Mouse (Mus musculus) G1E (cell line): ENCODE measurements at regions not wholly inside any gene's neighbourhood (a gene's known extent, or its start where the extent isn't known, plus 50 kb on each side); places are given as distances from the start of the nearest gene placed in this dataset.

Experiments
- ATAC-seq: 2 replicates; pipeline ENCODE4 v1.8.0; 2016; ENCODE audit warnings: mild to moderate bottlenecking; ENCODE audit not compliant: insufficient number of reproducible peaks, poor library complexity, low FRiP score, severe bottlenecking; ENCODE audit errors: extremely low read depth
- DNase-seq: peaks from one replicate; pipeline ENCODE4 v3.0.0; 2012; ENCODE audit warnings: low spot score
- H3K27me3 ChIP-seq: 2 replicates; pipeline ENCODE4 v1.6.1; 2012; ENCODE audit warnings: mild to moderate bottlenecking, low read length, inconsistent platforms; ENCODE audit not compliant: insufficient read depth
- H3K36me3 ChIP-seq: replicated peaks from 2 replicates; pipeline ENCODE3; 2012; ENCODE audit warnings: mild to moderate bottlenecking, inconsistent platforms
- H3K4me1 ChIP-seq: 2 replicates; pipeline ENCODE4 v1.6.1; 2012; ENCODE audit warnings: low read depth, low read length, inconsistent platforms, mixed read lengths; ENCODE audit not compliant: insufficient read depth
- H3K4me3 ChIP-seq: 2 replicates; pipeline ENCODE4 v1.5.1; 2012; ENCODE audit warnings: low read depth, mild to moderate bottlenecking, inconsistent platforms, low read length, moderate library complexity, mixed read lengths
- H3K9me3 ChIP-seq: replicated peaks from 2 replicates; pipeline ENCODE4 v1.6.1; 2012; ENCODE audit warnings: inconsistent platforms
- CTCF ChIP-seq: IDR thresholded peaks from 2 replicates; pipeline ENCODE4 v1.5.1; 2012; ENCODE audit warnings: low read depth, low read length, inconsistent platforms, mixed read lengths
- GATA1 ChIP-seq: IDR thresholded peaks from 2 replicates; pipeline ENCODE4 v1.6.1; 2012; ENCODE audit warnings: borderline replicate concordance, low read length, inconsistent platforms, mixed read lengths
- GATA2 ChIP-seq: IDR thresholded peaks from 2 replicates; pipeline ENCODE4 v1.6.1; 2012; ENCODE audit warnings: low read depth, low read length, inconsistent platforms, borderline replicate concordance
- POLR2AphosphoS5 ChIP-seq: IDR thresholded peaks from 2 replicates; pipeline ENCODE4 v1.6.1; 2012; ENCODE audit warnings: low read depth, low read length, inconsistent platforms; ENCODE audit not compliant: insufficient replicate concordance
- TAL1 ChIP-seq: conservative IDR thresholded peaks from 2 replicates; pipeline ENCODE4 v1.6.1; 2012; ENCODE audit warnings: low read depth, low read length, inconsistent platforms, mixed read lengths

GRCm38 (mm10) chr14:76243581-76244337, 133.1 kb downstream of the Nufip1 start:
- H3K4me1 ChIP-seq, result no peaks in the 10 kb centered on the region
- ATAC-seq, result no peak
- DNase-seq, result no peak
- H3K4me3 ChIP-seq, result no peak overlapping the region
- no peak for TF ChIP-seq TAL1
- no peak for TF ChIP-seq GATA1
- no peak for TF ChIP-seq POLR2AphosphoS5
- no peak for TF ChIP-seq CTCF
- no peak for TF ChIP-seq GATA2
- no peaks in the 10 kb centered on the region for H3K27me3 ChIP-seq
- H3K36me3 ChIP-seq, result no peaks in the 10 kb centered on the region
- no peaks in the 10 kb centered on the region; the same call in 1 of the 2 replicates for H3K9me3 ChIP-seq

- no peak for TF ChIP-seq POLR2AphosphoS5
- no peak for TF ChIP-seq GATA2
- TF ChIP-seq CTCF, result no peak
- TF ChIP-seq GATA1, result no peak
- no peak for TF ChIP-seq TAL1
- H3K4me1 ChIP-seq, result no peaks in the 10 kb centered on the region
- DNase-seq (no peak), ATAC-seq (no peak)
- no peaks in the 10 kb centered on the region for H3K36me3 ChIP-seq
- no peak overlapping the region for H3K4me3 ChIP-seq
- no peaks in the 10 kb centered on the region; the same call in 1 of the 2 replicates for H3K9me3 ChIP-seq
- no peaks in the 10 kb centered on the region for H3K27me3 ChIP-seq
Measured at GRCm38 (mm10) chr14:76244338-76245062, 133.8 kb downstream of the Nufip1 start.

DNA sequence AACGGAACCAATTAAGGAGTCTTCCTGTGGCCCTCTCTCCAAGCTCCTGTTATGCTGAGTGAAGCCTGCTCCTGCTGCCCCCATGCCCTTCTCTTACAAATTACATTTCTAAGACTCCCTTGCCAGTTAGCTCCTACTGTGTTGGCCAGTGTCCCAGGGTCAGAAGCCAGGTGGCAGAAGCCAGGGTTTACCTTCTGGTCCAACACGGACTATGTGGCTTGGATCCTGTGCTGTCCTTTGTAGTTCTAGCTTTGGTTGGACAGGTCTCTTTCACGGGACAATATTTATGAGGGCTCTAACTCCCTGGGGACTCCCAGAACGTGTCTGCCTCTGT, 134.3 kb downstream of the Nufip1 start:
- H3K9me3 ChIP-seq, result no peaks in the 10 kb centered on the region; the same call in 1 of the 2 replicates
- TF ChIP-seq POLR2AphosphoS5 (no peak), GATA1 (no peak), TAL1 (no peak), GATA2 (no peak), CTCF (no peak)
- H3K36me3 ChIP-seq, result no peaks in the 10 kb centered on the region
- ATAC-seq, result no peak
- H3K4me3 ChIP-seq, result no peak overlapping the region
- H3K27me3 ChIP-seq, result no peaks in the 10 kb centered on the region
- no peaks in the 10 kb centered on the region for H3K4me1 ChIP-seq
- no peak for DNase-seq

DNA sequence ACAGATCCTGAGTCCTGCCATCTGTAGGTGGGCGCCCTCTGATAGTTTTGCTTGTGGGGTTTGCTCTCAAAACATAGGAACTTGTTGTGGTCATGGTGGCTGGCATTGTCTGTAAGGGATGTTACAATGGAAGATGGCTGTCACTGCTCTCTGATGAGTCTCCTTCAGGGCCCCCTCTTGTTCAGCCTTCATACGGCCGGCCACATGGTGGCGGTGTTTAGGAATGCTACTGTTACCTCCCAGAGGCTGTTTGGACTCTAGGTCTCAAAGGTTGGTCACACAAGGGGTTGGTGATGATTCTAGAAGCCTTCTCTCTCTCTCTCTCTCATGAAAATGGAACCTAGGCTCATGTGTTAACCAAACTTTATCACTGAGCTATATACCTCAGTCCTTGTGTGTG, 137.0 kb downstream of the Nufip1 start:
- no peak for TF ChIP-seq GATA2
- Histone ChIP-seq H3K4me1 (no peaks in the 10 kb centered on the region), H3K9me3 (peaks cover 2% of the 10 kb centered on the region), H3K27me3 (no peaks in the 10 kb centered on the region), H3K4me3 (no peak overlapping the region), H3K36me3 (no peaks in the 10 kb centered on the region)
- DNase-seq, result no peak
- no peak for ATAC-seq

GRCm38 (mm10) chr14:76253850-76254249, 143.2 kb downstream of the Nufip1 start:
- no peak overlapping the region for H3K4me3 ChIP-seq
- no peaks in the 10 kb centered on the region; the same call in 1 of the 2 replicates for H3K27me3 ChIP-seq
- peaks cover 6% of the 10 kb centered on the region; the same call in 1 of the 2 replicates for H3K9me3 ChIP-seq
- ATAC-seq, result no peak
- H3K4me1 ChIP-seq, result no peaks in the 10 kb centered on the region
- H3K36me3 ChIP-seq, result no peaks in the 10 kb centered on the region
- TF ChIP-seq GATA1 (no peak), CTCF (no peak), GATA2 (no peak), TAL1 (no peak), POLR2AphosphoS5 (no peak)
- DNase-seq, result no peak

- H3K4me1 ChIP-seq, result no peaks in the 10 kb centered on the region
- TF ChIP-seq CTCF (no peak), POLR2AphosphoS5 (no peak), GATA1 (no peak), TAL1 (no peak), GATA2 (no peak)
- no peak overlapping the region for H3K4me3 ChIP-seq
- no peaks in the 10 kb centered on the region; the same call in 1 of the 2 replicates for H3K27me3 ChIP-seq
- H3K9me3 ChIP-seq, result peaks cover 6% of the 10 kb centered on the region; the same call in 1 of the 2 replicates
- no peak for DNase-seq
- H3K36me3 ChIP-seq, result no peaks in the 10 kb centered on the region
- no peak for ATAC-seq
Measured at GRCm38 (mm10) chr14:76254565-76255501, 144.1 kb downstream of the Nufip1 start.
